Mouse (Mus musculus): ENCODE results near the gene Acox1.

GRCm38 (mm10) chr11:116222740-116223059 is 23.9 kb upstream of the Acox1 start:
- TF ChIP-seq CTCF (IDR thresholded peaks at IDR 0.05; ENCODE audit: borderline replicate concordance, control insufficient read depth, extremely low read depth, insufficient read depth, low read length, poor library complexity), result no peak
- TF ChIP-seq POLR2A (IDR thresholded peaks at IDR 0.05; ENCODE audit: control insufficient read depth, extremely low read depth, insufficient read depth, low read length, poor library complexity), result no peak
